Mouse (Mus musculus) liver, embryonic 14.5 days (tissue): Measurements from ENCODE around the gene Agap1.

Source experiments
- CTCF ChIP-seq: IDR thresholded peaks from 2 replicates; pipeline ENCODE4 v1.5.1; 2016; ENCODE audit warnings: antibody characterized with exemption, low read depth, control low read depth
- EP300 ChIP-seq: IDR thresholded peaks from 2 replicates; pipeline ENCODE4 v1.6.1; 2016; ENCODE audit warnings: antibody characterized with exemption, low read depth

DNA sequence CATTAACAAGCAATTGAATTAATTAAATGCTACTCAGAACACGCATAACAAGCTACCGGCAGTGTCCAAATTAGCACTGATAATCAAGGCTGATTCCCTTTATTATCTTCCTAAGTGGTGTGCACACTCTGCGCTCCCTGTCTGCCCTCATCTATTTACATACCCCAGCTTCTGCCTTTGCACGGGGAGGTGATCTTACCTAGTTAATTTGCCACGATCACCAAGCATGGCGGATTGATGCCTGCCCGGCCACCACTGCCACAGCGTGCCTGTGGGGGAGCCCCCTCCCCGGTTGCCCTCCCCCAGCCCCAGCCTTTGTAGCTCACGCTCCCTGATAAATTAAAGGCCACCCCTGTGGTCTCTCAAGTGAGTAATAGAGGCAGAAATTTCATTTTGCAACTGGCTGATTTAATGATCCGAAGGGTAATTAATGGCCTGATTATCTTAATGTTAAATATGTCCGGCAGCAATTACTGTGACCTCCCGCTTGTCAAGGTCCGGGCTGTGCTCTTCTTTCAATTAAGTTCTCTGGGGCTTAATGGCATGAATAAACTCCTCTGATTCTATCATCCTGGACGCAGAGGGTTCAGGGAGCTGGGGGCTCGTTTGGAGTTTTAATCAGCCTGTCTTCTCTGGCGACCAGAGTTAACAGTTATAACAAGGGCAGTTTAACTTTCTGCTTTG lies 393.9 kb downstream of the Agap1 start:
- TF ChIP-seq CTCF (no peak), EP300 (no peak)
